Mouse (Mus musculus) hindbrain, embryonic 15.5 days (tissue): ENCODE results near the gene Zc3hc1. TPM values are rescaled to one million over a fixed set of nuclear protein-coding genes. Genes with fewer than 3 reads are reported as not detected.

Experiments
- ATAC-seq: fragments of 200-750 bp; cut with Nextera tagmentation; 2 replicates; pipeline ENCODE4 v1.8.0; 2017; ENCODE audit warnings: low read depth, moderate number of reproducible peaks, moderate TSS enrichment; ENCODE audit not compliant: low FRiP score
- H3K27ac ChIP-seq: fragments of 300-500 bp; sonication (generic); replicated peaks from 2 replicates; pipeline ENCODE4 v1.5.1; 2015; ENCODE audit warnings: mild to moderate bottlenecking, inconsistent platforms
- H3K27me3 ChIP-seq: fragments of 300-500 bp; sonication (generic); 2 replicates; pipeline ENCODE4 v1.6.1; 2015; ENCODE audit warnings: control low read depth, inconsistent platforms
- H3K36me3 ChIP-seq: fragments of 300-500 bp; sonication (generic); 2 replicates; pipeline ENCODE4 v1.6.1; 2015; ENCODE audit warnings: control low read depth, inconsistent platforms
- H3K4me1 ChIP-seq: fragments of 300-500 bp; sonication (generic); replicated peaks from 2 replicates; pipeline ENCODE4 v1.6.1; 2015; ENCODE audit warnings: control low read depth, inconsistent platforms
- H3K4me2 ChIP-seq: fragments of 300-500 bp; sonication (generic); 2 replicates; pipeline ENCODE4 v1.6.1; 2015; ENCODE audit warnings: moderate library complexity, mild to moderate bottlenecking, inconsistent platforms
- H3K4me3 ChIP-seq: fragments of 300-500 bp; sonication (generic); 2 replicates; pipeline ENCODE4 v1.5.1; 2015; ENCODE audit warnings: mild to moderate bottlenecking, inconsistent platforms
- H3K9ac ChIP-seq: fragments of 300-500 bp; sonication (generic); 2 replicates; pipeline ENCODE4 v1.6.1; 2015; ENCODE audit warnings: inconsistent platforms
- H3K9me3 ChIP-seq: fragments of 300-500 bp; sonication (generic); 2 replicates; pipeline ENCODE4 v1.6.1; 2016; ENCODE audit warnings: control low read depth, inconsistent platforms
- WGBS: fragments of 180-500 bp; shearing (Covaris S2); methylation state at CpG from one replicate; pipeline ENCODE4 v1.1.7; 2015; 5-methylcytosine and 5-hydroxymethylcytosine counted together
- polyA plus RNA-seq: library from polyadenylated mRNA; unstranded; fragments of >200 nt; fragmentation: Nextera tagmentation; extraction: Ambion mirVana; gene quantifications from 2 replicates; pipeline ENCODE4 v1.2.1, GENCODE M21; 2015

Zc3hc1 gene
- polyA plus RNA-seq, 1 experiment from 2014 or later, result 61.3 TPM

GRCm38 (mm10) chr6:30344032-30344431 lies 46.8 kb downstream of the Zc3hc1 start:
- no peak overlapping the region for H3K9ac ChIP-seq
- 81% methylated on average over 6 of the region's 6 CpGs for WGBS
- no peaks in the 10 kb centered on the region for H3K4me1 ChIP-seq
- H3K27me3 ChIP-seq, result no peaks in the 10 kb centered on the region
- H3K36me3 ChIP-seq, result no peaks in the 10 kb centered on the region
- H3K4me2 ChIP-seq, result no peak overlapping the region
- ATAC-seq, result no peak
- no peak overlapping the region for H3K27ac ChIP-seq
- H3K9me3 ChIP-seq, result no peaks in the 10 kb centered on the region
- no peak overlapping the region for H3K4me3 ChIP-seq

GRCm38 (mm10) chr6:30340231-30340873 lies 50.5 kb downstream of the Zc3hc1 start:
- Histone ChIP-seq H3K4me1 (no peaks in the 10 kb centered on the region), H3K27me3 (no peaks in the 10 kb centered on the region), H3K9ac (no peak overlapping the region), H3K36me3 (no peaks in the 10 kb centered on the region), H3K27ac (no peak overlapping the region), H3K9me3 (no peaks in the 10 kb centered on the region), H3K4me2 (no peak overlapping the region), H3K4me3 (no peak overlapping the region)
- no peak for ATAC-seq
- WGBS, result 81% methylated on average over 4 of the region's 4 CpGs

GRCm38 (mm10) chr6:30336912-30337311 lies 53.9 kb downstream of the Zc3hc1 start:
- Histone ChIP-seq H3K9me3 (no peaks in the 10 kb centered on the region), H3K4me1 (no peaks in the 10 kb centered on the region), H3K27ac (no peak overlapping the region), H3K9ac (no peak overlapping the region), H3K4me3 (no peak overlapping the region), H3K4me2 (no peak overlapping the region), H3K27me3 (no peaks in the 10 kb centered on the region), H3K36me3 (no peaks in the 10 kb centered on the region)
- no peak for ATAC-seq
- WGBS, result 38% methylated on average over 5 of the region's 5 CpGs

DNA sequence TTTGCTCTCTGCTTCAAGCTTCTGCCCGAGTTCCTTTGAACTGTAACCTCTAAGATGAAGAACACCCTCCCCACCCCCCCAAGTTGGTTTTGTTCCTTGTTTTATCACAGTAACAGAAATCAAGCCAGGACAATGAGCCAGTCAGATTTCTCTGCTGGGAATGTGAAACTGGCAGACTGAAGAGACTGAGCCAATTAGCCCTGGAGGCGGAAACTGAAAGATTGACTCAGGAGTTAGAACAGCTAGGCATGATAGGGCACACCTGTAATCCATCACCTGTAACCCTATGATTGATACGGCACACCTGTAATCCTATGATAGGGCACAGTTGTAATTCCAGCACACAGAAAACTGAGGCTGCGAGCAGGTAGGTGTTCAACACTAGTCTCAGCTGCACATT lies 58.6 kb downstream of the Zc3hc1 start:
- H3K9ac ChIP-seq, result no peak overlapping the region

DNA sequence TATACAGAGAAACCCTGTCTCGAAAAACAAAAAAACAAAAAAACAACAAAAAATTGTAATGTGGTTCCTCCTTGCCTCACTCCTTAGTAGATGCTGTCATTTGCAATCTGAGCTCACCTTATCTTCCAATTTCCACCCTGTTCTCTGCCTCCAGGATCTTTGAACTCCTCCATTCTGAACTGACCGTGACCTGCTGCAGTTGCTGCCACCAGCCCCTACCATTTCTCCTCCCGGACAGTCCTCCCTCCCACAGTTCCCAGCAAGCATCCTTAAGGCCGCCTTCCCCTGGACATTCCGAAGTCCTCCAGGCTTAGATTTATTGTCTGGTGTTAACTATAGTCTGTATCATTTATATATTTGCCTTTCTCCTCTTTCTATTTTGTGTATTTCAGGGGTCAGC lies 60.1 kb downstream of the Zc3hc1 start:
- Histone ChIP-seq H3K36me3 (no peaks in the 10 kb centered on the region), H3K27me3 (no peaks in the 10 kb centered on the region), H3K9ac (no peak overlapping the region), H3K4me3 (no peak overlapping the region), H3K4me1 (no peaks in the 10 kb centered on the region), H3K4me2 (no peak overlapping the region), H3K9me3 (no peaks in the 10 kb centered on the region), H3K27ac (no peak overlapping the region)
- 81% methylated on average over 5 of the region's 5 CpGs for WGBS
- ATAC-seq, result no peak

More for the DNA sequence above, 58.6 kb downstream of the Zc3hc1 start:
- H3K27me3 ChIP-seq, result no peaks in the 10 kb centered on the region
- no peaks in the 10 kb centered on the region for H3K4me1 ChIP-seq
- H3K4me2 ChIP-seq, result no peak overlapping the region
- H3K36me3 ChIP-seq, result no peaks in the 10 kb centered on the region
- ATAC-seq, result no peak
- no peak overlapping the region for H3K27ac ChIP-seq
- no peak overlapping the region for H3K4me3 ChIP-seq
- 72% methylated on average over 4 of the region's 4 CpGs for WGBS
- H3K9me3 ChIP-seq, result no peaks in the 10 kb centered on the region

GRCm38 (mm10) chr6:30325932-30326501 lies 64.8 kb downstream of the Zc3hc1 start:
- Histone ChIP-seq H3K4me1 (no peaks in the 10 kb centered on the region), H3K4me3 (no peak overlapping the region), H3K4me2 (no peak overlapping the region), H3K9ac (no peak overlapping the region), H3K9me3 (no peaks in the 10 kb centered on the region), H3K27ac (no peak overlapping the region), H3K36me3 (no peaks in the 10 kb centered on the region), H3K27me3 (no peaks in the 10 kb centered on the region)
- 79% methylated on average over 4 of the region's 4 CpGs for WGBS
- ATAC-seq, result no peak

- no peak overlapping the region for H3K27ac ChIP-seq
- no peak overlapping the region for H3K4me3 ChIP-seq
- H3K9me3 ChIP-seq, result no peaks in the 10 kb centered on the region
- H3K4me2 ChIP-seq, result no peak overlapping the region
- no peaks in the 10 kb centered on the region for H3K36me3 ChIP-seq
- H3K4me1 ChIP-seq, result no peaks in the 10 kb centered on the region
- ATAC-seq, result no peak
- H3K27me3 ChIP-seq, result no peaks in the 10 kb centered on the region
- 62% methylated on average over 4 of the region's 4 CpGs for WGBS
- no peak overlapping the region for H3K9ac ChIP-seq
Observed at GRCm38 (mm10) chr6:30321002-30321401, 69.8 kb downstream of the Zc3hc1 start.

GRCm38 (mm10) chr6:30319216-30319615 lies 71.6 kb downstream of the Zc3hc1 start:
- no peaks in the 10 kb centered on the region for H3K4me1 ChIP-seq
- WGBS, result 89% methylated on average over 5 of the region's 5 CpGs
- ATAC-seq, result no peak

More at GRCm38 (mm10) chr6:30319216-30319615, 71.6 kb downstream of the Zc3hc1 start:
- Histone ChIP-seq H3K9ac (no peak overlapping the region), H3K4me2 (no peak overlapping the region), H3K27me3 (no peaks in the 10 kb centered on the region), H3K4me3 (no peak overlapping the region), H3K9me3 (no peaks in the 10 kb centered on the region), H3K27ac (no peak overlapping the region), H3K36me3 (no peaks in the 10 kb centered on the region)

Other genes with a start within 250 kb of the Zc3hc1 start
- 57.1 and 59.5 TPM in 2 replicates for gene Ube2h, start 86.5 kb downstream of the Zc3hc1 start, polyA plus RNA-seq
- gene Klhdc10, start 10.8 kb upstream of the Zc3hc1 start, polyA plus RNA-seq, result 34.4 and 36.9 TPM in 2 replicates
- 25.4 and 30.3 TPM in 2 replicates for gene Tmem209, start 118.8 kb upstream of the Zc3hc1 start, polyA plus RNA-seq
- 0.22 TPM in 1 of 2 replicates, not detected in the other for gene Ssmem1, start 118.8 kb upstream of the Zc3hc1 start, polyA plus RNA-seq
- 7.3 and 8.5 TPM in 2 replicates for gene Cpa2, start 150.6 kb upstream of the Zc3hc1 start, polyA plus RNA-seq
- gene Cpa4, start 177.3 kb upstream of the Zc3hc1 start, polyA plus RNA-seq, result 0.52 and 0.96 TPM in 2 replicates
- gene Cpa5, start 220.0 kb upstream of the Zc3hc1 start, polyA plus RNA-seq, result not detected in 2 replicates
- gene Cpa1, start 248.2 kb upstream of the Zc3hc1 start, polyA plus RNA-seq, result 0.73 and 1.0 TPM in 2 replicates